Mouse (Mus musculus) heart, adult 18-20 months (tissue): Measurements from ENCODE around the gene Retsat. TPM values are rescaled to one million over a fixed set of nuclear protein-coding genes. Genes with fewer than 3 reads are reported as not detected.
A peak's percentile ranks its signal among the peaks of the same experiment; 100 is the strongest.

Experiments
- DNase-seq, 2 experiments: peaks; one replicate each; pipeline ENCODE4 v3.0.0; 2021 to 2022; ENCODE audit warnings: mixed read lengths in 1 of 2
- long read RNA-seq, 2 experiments: library from polyadenylated mRNA; stranded (forward); transcript quantifications; one replicate each; pipeline ENCODE4 v2.0.0; 2021
- total RNA-seq, 2 experiments: library from RNA; stranded (reverse); gene quantifications; 2 replicates each; pipeline ENCODE4 v1.2.3; 2021

Retsat gene
- 100 to 1,000 TPM; 199 to 208 TPM for total RNA-seq
- long read RNA-seq, experiment 1, transcript Retsat-201 (11 exons, 3,027 nt) = major isoform, 156 of 175 reads
- long read RNA-seq, experiment 1, partial matches to known transcripts = 14 of 175 reads
- long read RNA-seq, experiment 1, other reads (novel, unspliced or antisense) = 5 of 175 reads
- long read RNA-seq, experiment 2, transcript Retsat-201 (11 exons, 3,027 nt) = major isoform, 52 of 67 reads
- long read RNA-seq, experiment 2, partial matches to known transcripts = 11 of 67 reads
- long read RNA-seq, experiment 2, other reads (novel, unspliced or antisense) = 4 of 67 reads

- DNase-seq = peak; percentile 98 to 99
Measured at GRCm38 (mm10) chr6:72597956-72598753, at the start of gene Retsat, which contains the start of gene Elmod3. TSS of gene Retsat (plus strand) at chr6:72598475. TSS of gene Elmod3 (minus strand) at chr6:72598413.

GRCm38 (mm10) chr6:72549041-72549580 lies 49.2 kb upstream of the Retsat start:
- peak; percentile 71 to 78 for DNase-seq

- no peak for DNase-seq
Measured at GRCm38 (mm10) chr6:72550025-72550424, 48.2 kb upstream of the Retsat start.

- DNase-seq = no peak
Measured at GRCm38 (mm10) chr6:72550503-72551100, 47.7 kb upstream of the Retsat start.

- peak; percentile 78 to 92 for DNase-seq
Measured at GRCm38 (mm10) chr6:72552171-72553078, 45.9 kb upstream of the Retsat start.

GRCm38 (mm10) chr6:72553079-72553412 lies 45.2 kb upstream of the Retsat start:
- no peak for DNase-seq

GRCm38 (mm10) chr6:72560801-72561200 lies 37.5 kb upstream of the Retsat start:
- DNase-seq = no peak

- no peak for DNase-seq
Measured at GRCm38 (mm10) chr6:72562486-72562885, 35.8 kb upstream of the Retsat start.

- no peak for DNase-seq
Measured at GRCm38 (mm10) chr6:72562894-72563293, 35.4 kb upstream of the Retsat start.

GRCm38 (mm10) chr6:72565506-72565905 lies 32.8 kb upstream of the Retsat start:
- no peak for DNase-seq

- peak; percentile 88 to 97 for DNase-seq
Measured at GRCm38 (mm10) chr6:72566044-72566443, 32.2 kb upstream of the Retsat start.

GRCm38 (mm10) chr6:72567508-72567907 lies 30.8 kb upstream of the Retsat start:
- peak; percentile 40 for DNase-seq

- peak; percentile 32 to 61 for DNase-seq
Measured at GRCm38 (mm10) chr6:72568736-72569135, 29.5 kb upstream of the Retsat start.

- DNase-seq = peak; percentile 65 to 78
Measured at GRCm38 (mm10) chr6:72570644-72571397, 27.5 kb upstream of the Retsat start.

- DNase-seq = peak; percentile 22 to 34
Measured at GRCm38 (mm10) chr6:72571826-72572225, 26.4 kb upstream of the Retsat start.

GRCm38 (mm10) chr6:72576041-72576440 lies 22.2 kb upstream of the Retsat start:
- no peak for DNase-seq

GRCm38 (mm10) chr6:72581625-72582382 lies 16.5 kb upstream of the Retsat start:
- DNase-seq = peak; percentile 40 to 62

GRCm38 (mm10) chr6:72583211-72583839 lies 14.9 kb upstream of the Retsat start:
- DNase-seq = no peak

GRCm38 (mm10) chr6:72584154-72584553 lies 14.1 kb upstream of the Retsat start:
- no peak for DNase-seq

GRCm38 (mm10) chr6:72586701-72587100 lies 11.6 kb upstream of the Retsat start:
- DNase-seq = no peak
